Mouse (Mus musculus) left cerebral cortex, adult 11 months (tissue): ENCODE measurements around the gene Arfgef2.

Source experiments
- DNase-seq: peaks from one replicate; pipeline ENCODE4 v3.0.0; 2022; ENCODE audit warnings: low spot score

Gene Arfgef2

GRCm38 (mm10) chr2:166906523-166907182, 101.3 kb downstream of the Arfgef2 start:
- no peak for DNase-seq

GRCm38 (mm10) chr2:166909729-166910128, 104.3 kb downstream of the Arfgef2 start:
- no peak for DNase-seq

GRCm38 (mm10) chr2:166910536-166910935, 105.1 kb downstream of the Arfgef2 start:
- no peak for DNase-seq

- DNase-seq, result no peak
Observed at GRCm38 (mm10) chr2:166923971-166924370, 118.6 kb downstream of the Arfgef2 start.

GRCm38 (mm10) chr2:166933943-166934342, 128.6 kb downstream of the Arfgef2 start:
- DNase-seq, result no peak

GRCm38 (mm10) chr2:166934416-166934815, 129.0 kb downstream of the Arfgef2 start:
- no peak for DNase-seq

- DNase-seq, result no peak
Observed at GRCm38 (mm10) chr2:166935582-166935981, 130.2 kb downstream of the Arfgef2 start.

GRCm38 (mm10) chr2:166936166-166936565, 130.8 kb downstream of the Arfgef2 start:
- DNase-seq, result no peak

- DNase-seq, result no peak
Observed at GRCm38 (mm10) chr2:166943146-166943545, 137.8 kb downstream of the Arfgef2 start.

- DNase-seq, result no peak
Observed at GRCm38 (mm10) chr2:166944346-166944745, 139.0 kb downstream of the Arfgef2 start.

GRCm38 (mm10) chr2:166945456-166945855, 140.1 kb downstream of the Arfgef2 start:
- no peak for DNase-seq
